Mouse (Mus musculus) limb, embryonic 15.5 days (tissue): ENCODE data around the gene Tmem219. TPM values are rescaled to one million over a fixed set of nuclear protein-coding genes. Genes with fewer than 3 reads are reported as not detected.

Experiments used
- polyA plus RNA-seq: library from polyadenylated mRNA; unstranded; fragments of >200 nt; fragmentation: Nextera tagmentation; extraction: Ambion mirVana; gene quantifications from 2 replicates; pipeline ENCODE4 v1.2.1, GENCODE M21; 2015

Tmem219 gene
- polyA plus RNA-seq, 1 experiment from 2014 or later: 31.3 TPM

Other genes with a start within 250 kb of the Tmem219 start
- gene Sult1a1, start 246.5 kb downstream of the Tmem219 start, polyA plus RNA-seq: 12.2 and 17.5 TPM in 2 replicates
- 109 and 131 TPM in 2 replicates for gene Bola2, start 227.5 kb downstream of the Tmem219 start, polyA plus RNA-seq
- 10.5 and 12.3 TPM in 2 replicates for gene Slx1b, start 227.1 kb downstream of the Tmem219 start, polyA plus RNA-seq
- 44.5 and 46.5 TPM in 2 replicates for gene Coro1a, start 215.1 kb downstream of the Tmem219 start, polyA plus RNA-seq
- 65.2 and 68.3 TPM in 2 replicates for gene Mapk3, start 163.3 kb downstream of the Tmem219 start, polyA plus RNA-seq
- 16.8 and 17.7 TPM in 2 replicates for gene Gdpd3, start 156.6 kb downstream of the Tmem219 start, polyA plus RNA-seq
- gene Ypel3, start 146.0 kb downstream of the Tmem219 start, polyA plus RNA-seq: 117 and 122 TPM in 2 replicates
- 0.37 and 0.46 TPM in 2 replicates for gene Tbx6, start 141.4 kb downstream of the Tmem219 start, polyA plus RNA-seq
- gene Ppp4c, start 130.4 kb downstream of the Tmem219 start, polyA plus RNA-seq: 212 and 227 TPM in 2 replicates
- 0.22 and 0.56 TPM in 2 replicates for gene Fam57b, start 125.2 kb downstream of the Tmem219 start, polyA plus RNA-seq
- not detected in 2 replicates for gene 4930451I11Rik, start 91.3 kb downstream of the Tmem219 start, polyA plus RNA-seq
- gene Doc2a, start 75.5 kb downstream of the Tmem219 start, polyA plus RNA-seq: 0.57 and 0.82 TPM in 2 replicates
- gene Hirip3, start 60.9 kb downstream of the Tmem219 start, polyA plus RNA-seq: 26.7 and 30.1 TPM in 2 replicates
- 80.7 and 82.1 TPM in 2 replicates for gene Ino80e, start 60.5 kb downstream of the Tmem219 start, polyA plus RNA-seq
- gene Taok2, start 38.2 kb downstream of the Tmem219 start, polyA plus RNA-seq: 40.9 and 46.3 TPM in 2 replicates
- 13.5 and 15.3 TPM in 2 replicates for gene Kctd13, start 6.0 kb upstream of the Tmem219 start, polyA plus RNA-seq
- gene Asphd1, start 26.7 kb upstream of the Tmem219 start, polyA plus RNA-seq: 0.10 TPM in 1 of 2 replicates, not detected in the other
- 0.46 and 0.50 TPM in 2 replicates for gene Sez6l2, start 27.6 kb upstream of the Tmem219 start, polyA plus RNA-seq
- 105 and 119 TPM in 2 replicates for gene Cdipt, start 53.0 kb upstream of the Tmem219 start, polyA plus RNA-seq
- gene Cdiptos, start 53.2 kb upstream of the Tmem219 start, polyA plus RNA-seq: 1.5 and 1.6 TPM in 2 replicates
- 13.1 and 17.0 TPM in 2 replicates for gene Mvp, start 91.7 kb upstream of the Tmem219 start, polyA plus RNA-seq
- 0.63 and 1.8 TPM in 2 replicates for gene Pagr1b, start 93.6 kb upstream of the Tmem219 start, polyA plus RNA-seq
- 46.7 and 85.6 TPM in 2 replicates for gene Pagr1a, start 94.4 kb upstream of the Tmem219 start, polyA plus RNA-seq
- 28.9 and 58.2 TPM in 2 replicates for gene Gm42742, start 98.2 kb upstream of the Tmem219 start, polyA plus RNA-seq
- 16.5 and 17.5 TPM in 2 replicates for gene Prrt2, start 98.3 kb upstream of the Tmem219 start, polyA plus RNA-seq
- gene Maz, start 104.1 kb upstream of the Tmem219 start, polyA plus RNA-seq: 49.8 and 54.8 TPM in 2 replicates
- 90.7 and 96.9 TPM in 2 replicates for gene Kif22, start 119.6 kb upstream of the Tmem219 start, polyA plus RNA-seq
- not detected in 2 replicates for gene Zg16, start 164.4 kb upstream of the Tmem219 start, polyA plus RNA-seq
- gene AI467606, start 168.4 kb upstream of the Tmem219 start, polyA plus RNA-seq: 5.3 and 6.1 TPM in 2 replicates
- 4.1 and 6.3 TPM in 2 replicates for gene Qprt, start 199.3 kb upstream of the Tmem219 start, polyA plus RNA-seq
- 0.81 and 0.84 TPM in 2 replicates for gene Spn, start 214.9 kb upstream of the Tmem219 start, polyA plus RNA-seq